Mouse (Mus musculus) A20 (cell line): ENCODE data around the gene AI413582.

Experiments used
- DNase-seq: peaks from one replicate; pipeline ENCODE4 v3.0.0-alpha.2; 2011; ENCODE audit warnings: low read depth, low spot score

Gene AI413582

GRCm38 (mm10) chr17:27579816-27580215 is 14.3 kb upstream of the AI413582 start:
- no peak for DNase-seq

GRCm38 (mm10) chr17:27578487-27578886 is 12.9 kb upstream of the AI413582 start:
- DNase-seq: no peak

DNA sequence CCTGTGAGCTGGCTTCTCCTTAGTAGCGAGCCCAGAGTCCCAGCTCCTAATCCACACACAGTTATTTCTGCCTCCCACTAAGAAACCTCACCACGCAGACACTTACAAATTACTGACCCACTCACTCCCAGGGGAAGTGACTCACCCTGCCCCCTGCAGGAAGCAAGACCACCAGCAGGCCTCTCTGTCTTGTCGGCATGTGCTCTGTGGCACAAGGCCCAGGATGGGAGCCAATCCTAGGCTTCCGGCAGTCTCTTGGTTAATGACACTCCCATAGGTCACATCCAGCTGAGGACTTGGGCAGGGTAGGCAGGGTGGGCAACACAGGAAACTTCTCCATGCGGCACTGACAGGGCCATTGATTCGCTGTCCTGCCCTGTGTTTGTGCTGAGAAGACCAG is 11.9 kb upstream of the AI413582 start:
- no peak for DNase-seq

- DNase-seq: no peak
Observed at GRCm38 (mm10) chr17:27576056-27576455, 10.5 kb upstream of the AI413582 start.

GRCm38 (mm10) chr17:27575116-27575776 is 9.7 kb upstream of the AI413582 start:
- no peak for DNase-seq

DNA sequence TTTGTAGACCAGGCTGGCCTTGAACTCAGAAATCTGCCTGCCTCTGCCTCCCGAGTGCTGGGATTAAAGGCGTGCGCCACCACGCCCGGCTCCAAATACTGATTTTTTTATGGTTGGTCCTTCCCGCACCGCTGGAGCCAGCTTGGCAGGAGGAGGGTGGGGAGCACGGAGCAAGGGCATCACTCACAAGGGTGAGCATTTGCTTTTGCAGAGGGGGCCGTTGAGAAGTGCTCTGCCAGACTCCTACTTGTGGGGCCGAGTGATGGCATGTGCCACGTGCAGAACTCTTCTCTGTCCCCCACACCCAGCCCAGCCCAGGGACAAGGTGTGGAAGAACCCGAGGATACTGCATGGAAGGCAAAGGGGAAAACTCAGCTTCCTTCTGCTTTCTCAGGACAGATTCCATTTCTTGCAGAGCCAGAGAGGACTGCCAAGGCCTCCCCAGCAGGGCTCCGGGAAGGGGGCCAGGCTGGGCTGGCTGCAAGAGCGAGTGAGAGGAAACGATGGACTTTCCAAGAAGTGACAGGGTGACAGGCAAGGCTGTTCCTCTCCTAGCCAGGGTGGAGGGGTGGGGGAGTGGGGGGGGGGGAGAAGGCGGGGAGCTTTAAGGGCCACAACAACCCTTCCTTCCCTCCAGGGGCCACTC is 9.0 kb upstream of the AI413582 start:
- DNase-seq: no peak

DNA sequence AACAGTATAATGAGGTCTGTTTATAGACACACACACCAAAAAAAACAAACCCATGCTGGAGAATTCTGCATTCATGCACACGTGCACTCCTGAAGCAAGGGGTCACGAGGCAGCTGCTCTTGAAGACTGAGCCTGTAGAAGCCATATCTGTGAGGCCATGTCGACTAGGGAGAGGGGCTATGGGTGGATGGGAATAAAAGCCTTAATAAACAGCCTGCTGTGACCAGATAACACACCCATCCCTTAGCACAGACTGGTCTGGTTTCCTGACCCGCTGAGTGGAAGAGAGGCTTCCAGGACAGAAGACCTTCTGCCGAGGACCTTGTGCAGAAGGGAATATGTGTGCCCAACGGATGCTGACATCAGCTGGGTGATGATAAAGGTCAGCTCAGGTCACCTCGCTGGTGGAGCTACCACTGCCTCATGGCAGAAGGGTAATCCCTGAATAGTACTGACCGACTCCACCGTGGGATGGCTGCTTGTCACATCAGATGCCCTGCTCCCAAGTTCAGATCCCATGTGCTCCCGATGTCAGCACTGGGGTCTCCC is 8.3 kb upstream of the AI413582 start:
- no peak for DNase-seq

GRCm38 (mm10) chr17:27571315-27571714 is 5.8 kb upstream of the AI413582 start:
- DNase-seq: no peak

GRCm38 (mm10) chr17:27568228-27568627 is 2.7 kb upstream of the AI413582 start:
- no peak for DNase-seq

- no peak for DNase-seq
Observed at GRCm38 (mm10) chr17:27565942-27566267, 349 bp upstream of the AI413582 start.

GRCm38 (mm10) chr17:27564391-27565162 is 979 bp downstream of the AI413582 start:
- DNase-seq: peak; percentile 74

DNA sequence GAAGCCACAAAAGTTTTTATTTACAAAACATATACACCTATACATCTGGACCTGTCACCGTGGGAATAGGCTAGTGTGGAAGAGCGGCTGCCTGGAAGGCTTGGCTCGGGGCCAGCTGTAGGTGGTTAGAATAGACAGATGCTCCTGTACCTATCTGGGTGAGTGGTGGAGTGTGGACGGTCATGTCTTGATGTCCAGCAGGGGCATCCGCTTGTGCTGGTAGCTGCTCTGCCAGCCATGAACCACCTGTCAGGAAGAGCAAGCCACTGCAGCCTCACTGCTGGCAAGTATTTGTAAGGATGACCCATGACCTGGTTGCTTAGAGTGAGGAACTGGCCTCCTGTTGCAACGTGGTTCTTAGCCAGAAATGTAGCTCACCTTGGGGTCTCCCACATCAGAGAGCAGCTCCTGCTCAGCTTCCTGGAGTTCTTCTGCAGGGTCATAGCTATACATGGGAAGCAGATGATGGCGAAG is 1.7 kb downstream of the AI413582 start:
- peak; percentile 48 for DNase-seq

- no peak for DNase-seq
Observed at GRCm38 (mm10) chr17:27561809-27562526, 3.6 kb downstream of the AI413582 start.

DNA sequence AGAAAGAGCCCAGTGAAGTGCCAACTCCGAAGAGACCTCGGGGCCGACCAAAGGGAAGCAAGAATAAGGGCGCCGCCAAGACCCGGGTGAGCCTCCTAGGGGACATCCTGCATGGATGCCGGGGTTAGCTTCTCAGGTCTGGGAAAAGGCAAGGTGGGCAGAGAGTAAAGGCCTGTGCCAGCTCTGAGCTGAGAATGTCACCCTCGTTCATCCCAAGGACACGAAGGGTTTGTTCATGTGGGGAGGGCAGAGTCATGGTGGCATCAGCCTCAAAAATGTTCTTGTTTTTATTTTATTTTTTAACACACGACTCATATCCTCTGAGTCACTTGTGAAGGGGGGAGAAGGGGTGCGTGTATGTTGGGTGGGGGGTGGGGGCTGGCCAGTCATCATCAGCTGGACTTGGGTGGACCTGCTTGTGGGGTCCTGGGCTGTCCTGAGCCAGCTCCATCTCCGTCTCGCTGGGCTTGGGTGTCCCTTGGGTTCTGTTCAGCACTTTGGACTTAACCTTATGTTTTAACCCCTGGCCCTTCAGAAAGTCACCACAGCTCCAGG is 4.6 kb downstream of the AI413582 start:
- DNase-seq: no peak

GRCm38 (mm10) chr17:27559596-27559995 is 6.0 kb downstream of the AI413582 start:
- DNase-seq: no peak

DNA sequence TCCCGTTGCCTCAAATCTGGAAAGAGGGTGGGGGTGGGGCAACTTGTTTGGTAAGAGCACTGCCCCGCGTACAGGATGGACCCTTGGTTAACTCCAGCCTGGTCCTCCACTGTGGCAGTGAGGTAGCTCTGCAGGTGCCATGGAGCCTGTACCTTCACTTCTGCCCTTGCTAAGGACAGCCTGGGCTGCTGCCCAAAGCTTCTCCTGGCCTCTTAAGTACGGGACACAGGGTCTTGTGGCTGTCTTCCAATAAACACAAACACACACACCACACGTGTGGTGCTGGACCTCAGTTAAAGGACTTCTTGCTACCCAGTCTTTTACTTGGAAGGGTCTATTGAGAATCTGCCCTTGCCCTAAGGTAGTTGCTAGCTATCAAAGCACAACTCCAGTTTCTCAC is 6.7 kb downstream of the AI413582 start:
- peak; percentile 35 for DNase-seq

GRCm38 (mm10) chr17:27557927-27558661 is 7.5 kb downstream of the AI413582 start:
- peak; percentile 52 for DNase-seq

DNA sequence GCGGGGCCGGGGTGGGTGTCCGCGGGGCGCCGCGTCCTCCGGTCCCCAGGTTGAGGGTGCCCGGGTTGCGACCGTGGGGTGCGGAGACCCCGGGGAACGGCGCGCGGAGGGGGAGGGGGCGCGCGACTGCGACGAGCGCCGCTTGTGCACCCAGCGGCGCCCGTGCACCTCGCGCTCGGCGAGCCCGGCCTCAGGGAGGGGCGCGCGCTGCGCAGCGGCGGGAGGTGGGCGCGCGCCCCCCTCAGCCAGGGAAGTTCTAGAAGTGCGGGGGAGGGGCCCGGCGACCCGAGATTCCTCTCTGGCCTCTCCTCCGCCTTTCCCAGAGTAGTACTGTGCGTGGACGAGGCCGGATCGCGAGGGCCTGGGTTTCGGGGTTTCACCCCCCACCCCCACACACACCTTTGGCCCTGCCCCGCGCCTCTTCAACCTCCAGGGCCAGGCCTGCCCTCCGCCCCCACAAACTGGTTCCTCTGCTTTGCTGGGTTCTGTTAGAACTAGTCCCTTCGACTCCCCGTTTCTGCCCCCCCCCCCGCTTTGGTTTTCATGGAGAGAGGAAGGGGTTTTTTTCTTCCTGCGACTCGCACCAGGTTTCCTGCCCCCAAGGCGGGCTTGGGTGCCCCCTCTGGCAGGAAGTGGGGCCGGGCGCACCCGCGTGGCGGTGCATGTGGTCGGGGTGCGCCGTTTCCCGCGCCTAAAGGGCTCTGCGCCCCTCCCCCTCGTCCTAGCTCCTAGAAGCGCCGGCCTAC is 8.2 kb downstream of the AI413582 start:
- DNase-seq: peak; percentile 88

DNA sequence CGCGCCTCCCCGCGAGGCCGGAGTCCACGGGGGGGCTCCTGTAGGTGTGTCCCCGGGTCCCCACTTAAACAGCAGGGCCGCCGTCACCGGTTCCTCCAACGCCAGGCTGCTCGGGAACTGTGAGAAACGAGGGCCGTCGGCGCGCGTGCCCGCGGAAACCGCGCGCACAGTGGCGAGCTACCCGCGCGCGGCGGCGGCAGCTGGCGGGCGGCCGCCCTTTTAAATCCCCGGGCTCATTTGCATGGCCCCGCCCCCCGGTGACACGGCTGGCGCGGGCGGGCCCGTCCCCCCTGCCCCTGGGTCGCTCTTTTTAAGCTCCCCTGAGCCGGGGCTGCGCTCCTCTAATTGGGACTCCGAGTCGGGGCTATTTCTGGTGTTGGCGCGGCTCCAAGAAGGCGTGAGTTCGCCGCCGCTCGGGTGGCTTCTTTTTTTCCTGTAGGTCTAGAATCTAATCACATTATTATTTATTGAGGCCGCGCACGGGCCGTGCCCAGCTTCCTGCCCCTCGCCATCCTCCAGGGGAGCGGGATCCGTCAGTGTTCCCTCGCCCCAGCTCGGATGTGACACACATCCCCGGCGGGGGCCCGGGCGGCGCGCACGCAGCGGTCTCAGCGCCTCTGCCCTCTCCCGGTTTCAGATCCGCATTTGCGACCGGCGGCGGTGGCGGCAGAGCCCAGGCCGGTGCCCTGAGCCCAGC is 9.1 kb downstream of the AI413582 start, which contains the start of gene Hmga1:
Gene Hmga1 (plus strand): TSS at position 183 of the 697 bp plus-strand sequence.
- DNase-seq: peak; percentile 96
